Mouse (Mus musculus): ENCODE data around the gene Tnfaip2.

GRCm38 (mm10) chr12:111425789-111426460, 16.3 kb upstream of the Tnfaip2 start:
- TF ChIP-seq CTCF (IDR thresholded peaks at IDR 0.05; ENCODE audit: extremely low read depth, insufficient read depth, insufficient read length, insufficient replicate concordance) (peak; percentile 89), POLR2A (IDR thresholded peaks at IDR 0.05; ENCODE audit: low read depth, low read length) (no peak)

Data from spleen, adult 2 months (tissue).